Mouse (Mus musculus): Measurements from ENCODE around the gene Trim47. TPM values are rescaled to one million over a fixed set of nuclear protein-coding genes. Genes with fewer than 3 reads are reported as not detected.
A peak's percentile ranks its signal among the peaks of the same experiment; 100 is the strongest.

Trim47 gene
- polyA plus RNA-seq, 1 experiment from 2014 or later: 25.1 TPM

GRCm38 (mm10) chr11:116117819-116118218 lies 9.2 kb downstream of the Trim47 start:
- Histone ChIP-seq H3K9me3 (replicated peaks) (no peaks in the 10 kb centered on the region), H3K4me3 (replicated peaks) (no peak overlapping the region), H3K4me2 (replicated peaks) (no peak overlapping the region), H3K27me3 (no peaks in the 10 kb centered on the region), H3K4me1 (peaks cover 6% of the 10 kb centered on the region), H3K36me3 (0 out of 2 replicates have a peak, but pooled peaks cover 5% of the 10 kb centered on the region), H3K27ac (replicated peaks) (peak overlapping the region; percentile 78), H3K9ac (no peak overlapping the region)
- ATAC-seq (ENCODE audit: insufficient number of reproducible peaks, low FRiP score, low TSS enrichment, low read depth): no peak

- peak; percentile 88 for ATAC-seq (ENCODE audit: insufficient number of reproducible peaks, low FRiP score, low TSS enrichment, low read depth)
- H3K4me1 ChIP-seq: peaks cover 6% of the 10 kb centered on the region
- no peaks in the 10 kb centered on the region for H3K9me3 ChIP-seq (replicated peaks)
- peak overlapping the region; percentile 78 for H3K27ac ChIP-seq (replicated peaks)
- no peaks in the 10 kb centered on the region for H3K36me3 ChIP-seq
- H3K27me3 ChIP-seq: no peaks in the 10 kb centered on the region
- 24% methylated on average over 12 of the region's 12 CpGs for WGBS
- H3K9ac ChIP-seq: no peak overlapping the region
- no peak overlapping the region for H3K4me2 ChIP-seq (replicated peaks)
- no peak overlapping the region for H3K4me3 ChIP-seq (replicated peaks)
Observed at GRCm38 (mm10) chr11:116117241-116117640, 9.8 kb downstream of the Trim47 start.

GRCm38 (mm10) chr11:116111611-116112203 lies 15.3 kb downstream of the Trim47 start:
- Histone ChIP-seq H3K4me2 (replicated peaks) (no peak overlapping the region), H3K4me3 (replicated peaks) (no peak overlapping the region), H3K36me3 (no peaks in the 10 kb centered on the region), H3K9me3 (replicated peaks) (no peaks in the 10 kb centered on the region), H3K27me3 (peaks cover 48% of the 10 kb centered on the region), H3K27ac (replicated peaks) (no peak overlapping the region), H3K4me1 (peaks cover 41% of the 10 kb centered on the region), H3K9ac (no peak overlapping the region)
- WGBS: 85% methylated on average over 19 of the region's 19 CpGs
- no peak for ATAC-seq (ENCODE audit: insufficient number of reproducible peaks, low FRiP score, low TSS enrichment, low read depth)

GRCm38 (mm10) chr11:116111067-116111466 lies 15.9 kb downstream of the Trim47 start:
- no peak for ATAC-seq (ENCODE audit: insufficient number of reproducible peaks, low FRiP score, low TSS enrichment, low read depth)
- Histone ChIP-seq H3K27ac (replicated peaks) (no peak overlapping the region), H3K9me3 (replicated peaks) (no peaks in the 10 kb centered on the region)

GRCm38 (mm10) chr11:116110540-116110939 lies 16.5 kb downstream of the Trim47 start:
- Histone ChIP-seq H3K27ac (replicated peaks) (peak overlapping the region; percentile 40; the same call in 1 of the 2 replicates), H3K4me1 (peaks cover 52% of the 10 kb centered on the region), H3K9me3 (replicated peaks) (no peaks in the 10 kb centered on the region), H3K27me3 (peaks cover 59% of the 10 kb centered on the region), H3K4me3 (replicated peaks) (peak overlapping the region; percentile 50), H3K4me2 (replicated peaks) (peak overlapping the region; percentile 79), H3K9ac (no peak overlapping the region), H3K36me3 (no peaks in the 10 kb centered on the region)
- 23% methylated on average over 10 of the region's 10 CpGs for WGBS
- ATAC-seq (ENCODE audit: insufficient number of reproducible peaks, low FRiP score, low TSS enrichment, low read depth): no peak

More at GRCm38 (mm10) chr11:116111067-116111466, 15.9 kb downstream of the Trim47 start:
- no peaks in the 10 kb centered on the region for H3K36me3 ChIP-seq
- no peak overlapping the region for H3K4me3 ChIP-seq (replicated peaks)
- H3K4me1 ChIP-seq: peaks cover 47% of the 10 kb centered on the region
- WGBS: 84% methylated on average over 4 of the region's 4 CpGs
- H3K4me2 ChIP-seq (replicated peaks): no peak overlapping the region
- H3K27me3 ChIP-seq: peaks cover 54% of the 10 kb centered on the region
- no peak overlapping the region for H3K9ac ChIP-seq

GRCm38 (mm10) chr11:116110131-116110530 lies 16.9 kb downstream of the Trim47 start:
- ATAC-seq (ENCODE audit: insufficient number of reproducible peaks, low FRiP score, low TSS enrichment, low read depth): peak; percentile 57
- Histone ChIP-seq H3K9ac (peak overlapping the region; percentile 35), H3K36me3 (no peaks in the 10 kb centered on the region), H3K4me1 (peaks cover 52% of the 10 kb centered on the region), H3K4me3 (replicated peaks) (peak overlapping the region; percentile 50), H3K27me3 (peaks cover 62% of the 10 kb centered on the region), H3K9me3 (replicated peaks) (no peaks in the 10 kb centered on the region), H3K27ac (replicated peaks) (peak overlapping the region; percentile 40), H3K4me2 (replicated peaks) (peak overlapping the region; percentile 79)
- WGBS: 1% methylated on average over 34 of the region's 35 CpGs

- under 1% methylated on average over 70 of the region's 70 CpGs for WGBS
- Histone ChIP-seq H3K27ac (replicated peaks) (peak overlapping the region; percentile 40), H3K9me3 (replicated peaks) (no peaks in the 10 kb centered on the region), H3K27me3 (peaks cover 62% of the 10 kb centered on the region), H3K36me3 (no peaks in the 10 kb centered on the region), H3K4me2 (replicated peaks) (peak overlapping the region; percentile 79), H3K4me3 (replicated peaks) (peak overlapping the region; percentile 50), H3K4me1 (peaks cover 52% of the 10 kb centered on the region), H3K9ac (peak overlapping the region; percentile 35)
- no peak for ATAC-seq (ENCODE audit: insufficient number of reproducible peaks, low FRiP score, low TSS enrichment, low read depth)
Observed at GRCm38 (mm10) chr11:116109441-116110081, 17.4 kb downstream of the Trim47 start.

GRCm38 (mm10) chr11:116108464-116109137 lies 18.4 kb downstream of the Trim47 start:
- WGBS: 3% methylated on average over 23 of the region's 23 CpGs
- Histone ChIP-seq H3K9ac (no peak overlapping the region), H3K4me2 (replicated peaks) (peak overlapping the region; percentile 79), H3K4me1 (peaks cover 61% of the 10 kb centered on the region), H3K27ac (replicated peaks) (peak overlapping the region; percentile 29; the same call in 1 of the 2 replicates), H3K9me3 (replicated peaks) (no peaks in the 10 kb centered on the region), H3K27me3 (peaks cover 62% of the 10 kb centered on the region), H3K36me3 (no peaks in the 10 kb centered on the region), H3K4me3 (replicated peaks) (peak overlapping the region; percentile 50)
- ATAC-seq (ENCODE audit: insufficient number of reproducible peaks, low FRiP score, low TSS enrichment, low read depth): no peak

- WGBS: 17% methylated on average over 19 of the region's 19 CpGs
- Histone ChIP-seq H3K4me3 (replicated peaks) (peak overlapping the region; percentile 50), H3K4me2 (replicated peaks) (peak overlapping the region; percentile 79), H3K4me1 (peaks cover 68% of the 10 kb centered on the region), H3K9me3 (replicated peaks) (no peaks in the 10 kb centered on the region), H3K9ac (0 out of 2 replicates have a peak overlapping the region, but pooled peaks have one; percentile 3), H3K27ac (replicated peaks) (no peak overlapping the region), H3K36me3 (no peaks in the 10 kb centered on the region), H3K27me3 (peaks cover 62% of the 10 kb centered on the region)
- no peak for ATAC-seq (ENCODE audit: insufficient number of reproducible peaks, low FRiP score, low TSS enrichment, low read depth)
Observed at GRCm38 (mm10) chr11:116107777-116108285, 19.2 kb downstream of the Trim47 start.

GRCm38 (mm10) chr11:116106963-116107776 lies 19.8 kb downstream of the Trim47 start:
- Histone ChIP-seq H3K4me3 (replicated peaks) (peak overlapping the region; percentile 50), H3K27me3 (peaks cover 62% of the 10 kb centered on the region), H3K9ac (no peak overlapping the region), H3K4me1 (peaks cover 72% of the 10 kb centered on the region), H3K27ac (replicated peaks) (no peak overlapping the region), H3K36me3 (no peaks in the 10 kb centered on the region), H3K9me3 (replicated peaks) (no peaks in the 10 kb centered on the region), H3K4me2 (replicated peaks) (peak overlapping the region; percentile 79)
- no peak for ATAC-seq (ENCODE audit: insufficient number of reproducible peaks, low FRiP score, low TSS enrichment, low read depth)
- WGBS: 20% methylated on average over 14 of the region's 14 CpGs

Data from embryonic facial prominence, embryonic 15.5 days (tissue).